Mouse (Mus musculus) inflammation-experienced regulatory T-cells, adult 6 months (primary cell): Measurements from ENCODE around the gene Ppp1r32. TPM values are rescaled to one million over a fixed set of nuclear protein-coding genes. Genes with fewer than 3 reads are reported as not detected.

Experiments used
- polyA plus RNA-seq, 3 experiments: library from polyadenylated mRNA; unstranded; fragments of 100-300 nt; shearing (Covaris generic); gene quantifications; one replicate each; pipeline ENCODE4 v1.2.1; 2017

Gene Ppp1r32
- polyA plus RNA-seq, 3 experiments from 2014 or later = 0.30 to 0.73 TPM; not detected in 1

Other genes with a start within 250 kb of the Ppp1r32 start
- not detected for gene Myrf, start 242.2 kb downstream of the Ppp1r32 start, polyA plus RNA-seq
- under 1 TPM in 1 of 3 experiments, not detected in 2; 0.11 TPM for gene Dagla, start 178.1 kb downstream of the Ppp1r32 start, polyA plus RNA-seq
- under 1 TPM in 1 of 3 experiments, not detected in 2; 0.05 TPM for gene Syt7, start 93.8 kb downstream of the Ppp1r32 start, polyA plus RNA-seq
- not detected for gene Lrrc10b, start 25.5 kb downstream of the Ppp1r32 start, polyA plus RNA-seq
- 10 to 100 TPM; 44.3 to 78.6 (median 67.6) TPM for gene Cpsf7, start 42.3 kb upstream of the Ppp1r32 start, polyA plus RNA-seq
- 10 to 100 TPM; 87.1 to 95.9 (median 94.8) TPM for gene Sdhaf2, start 43.2 kb upstream of the Ppp1r32 start, polyA plus RNA-seq
- 10 to 100 TPM in 1 of 3 experiments, 1 to 10 TPM in 2; 5.3 to 11.9 (median 9.8) TPM for gene Tmem216, start 73.3 kb upstream of the Ppp1r32 start, polyA plus RNA-seq
- gene Cyb561a3, start 94.2 kb upstream of the Ppp1r32 start, polyA plus RNA-seq = 10 to 100 TPM; 31.7 to 42.7 (median 34.1) TPM
- gene Tmem138, start 94.4 kb upstream of the Ppp1r32 start, polyA plus RNA-seq = 10 to 100 TPM; 17.8 to 20.5 (median 18.6) TPM
- 100 to 1,000 TPM in 2 of 3 experiments, 10 to 100 TPM in 1; 94.0 to 107 (median 105) TPM for gene Ddb1, start 122.4 kb upstream of the Ppp1r32 start, polyA plus RNA-seq
- gene Tkfc, start 122.7 kb upstream of the Ppp1r32 start, polyA plus RNA-seq = 10 to 100 TPM in 1 of 3 experiments, 1 to 10 TPM in 2; 8.4 to 10.7 (median 9.5) TPM
- gene Vwce, start 151.3 kb upstream of the Ppp1r32 start, polyA plus RNA-seq = under 1 TPM in 1 of 3 experiments, not detected in 2; 0.79 TPM
- not detected for gene Pga5, start 195.1 kb upstream of the Ppp1r32 start, polyA plus RNA-seq
- 10 to 100 TPM; 11.4 to 15.9 (median 14.1) TPM for gene Vps37c, start 205.8 kb upstream of the Ppp1r32 start, polyA plus RNA-seq